Mouse (Mus musculus) embryonic fibroblast, embryonic 13.5 days (primary cell): ENCODE data around the gene Tmco1. TPM values are rescaled to one million over a fixed set of nuclear protein-coding genes. Genes with fewer than 3 reads are reported as not detected.
A peak's percentile ranks its signal among the peaks of the same experiment; 100 is the strongest.

ENCODE experiments used
- H3K27ac ChIP-seq: 2 replicates; pipeline ENCODE4 v1.5.1; 2012; ENCODE audit warnings: low read length, control low read depth, inconsistent platforms; ENCODE audit not compliant: insufficient read depth
- H3K4me1 ChIP-seq: 2 replicates; pipeline ENCODE4 v1.6.1; 2011; ENCODE audit warnings: low read length; ENCODE audit not compliant: control insufficient read depth, insufficient read depth
- H3K4me3 ChIP-seq: 2 replicates; pipeline ENCODE4 v1.5.1; 2011; ENCODE audit warnings: mild to moderate bottlenecking, control low read depth, low read length; ENCODE audit not compliant: insufficient read depth
- CTCF ChIP-seq: IDR thresholded peaks from 2 replicates; pipeline ENCODE4 v1.5.1; 2011; ENCODE audit warnings: mild to moderate bottlenecking, control low read depth, low read length, moderate library complexity, borderline replicate concordance; ENCODE audit not compliant: insufficient read depth
- POLR2A ChIP-seq: IDR thresholded peaks from 2 replicates; pipeline ENCODE4 v1.6.1; 2011; ENCODE audit warnings: low read depth, mild to moderate bottlenecking, control low read depth, low read length, moderate library complexity
- polyA plus RNA-seq: library from polyadenylated mRNA; stranded (reverse); fragments of >200 nt; gene quantifications from 2 replicates; pipeline ENCODE4 v1.2.4, GENCODE M21; 2011; ENCODE audit warnings: low read depth; ENCODE audit not compliant: missing spikeins, insufficient read length

Gene Tmco1
- polyA plus RNA-seq, 1 experiment = 105 TPM

DNA sequence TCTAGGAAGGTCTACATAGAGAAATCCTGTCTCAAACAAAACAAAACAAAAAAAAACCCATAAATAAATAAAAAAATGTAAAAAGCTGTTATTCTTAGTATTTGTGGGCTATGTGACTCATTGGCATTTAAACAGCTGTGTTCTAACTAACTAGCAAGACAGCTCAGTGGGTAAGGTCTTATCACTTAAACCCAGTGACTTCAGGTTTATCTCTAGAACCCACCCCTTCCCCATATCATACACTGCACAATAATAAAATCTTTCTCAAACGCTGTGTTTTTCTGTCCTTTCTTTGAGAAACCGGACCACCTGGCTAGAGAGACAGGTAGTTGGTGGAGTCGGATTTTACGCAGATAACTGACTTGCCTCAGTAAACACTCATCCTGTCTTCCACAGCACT is 59.8 kb downstream of the Tmco1 start:
- no peaks in the 10 kb centered on the region for H3K4me1 ChIP-seq
- TF ChIP-seq POLR2A (no peak), CTCF (no peak)
- H3K27ac ChIP-seq = no peak overlapping the region
- no peak overlapping the region for H3K4me3 ChIP-seq

GRCm38 (mm10) chr1:167368513-167368912 is 60.3 kb downstream of the Tmco1 start:
- Histone ChIP-seq H3K4me1 (no peaks in the 10 kb centered on the region), H3K27ac (no peak overlapping the region), H3K4me3 (no peak overlapping the region)
- no peak for TF ChIP-seq POLR2A
- no peak for TF ChIP-seq CTCF

GRCm38 (mm10) chr1:167369905-167370304 is 61.7 kb downstream of the Tmco1 start:
- no peaks in the 10 kb centered on the region for H3K4me1 ChIP-seq
- H3K27ac ChIP-seq = no peak overlapping the region
- TF ChIP-seq CTCF (peak; percentile 95), POLR2A (no peak)
- no peak overlapping the region for H3K4me3 ChIP-seq

DNA sequence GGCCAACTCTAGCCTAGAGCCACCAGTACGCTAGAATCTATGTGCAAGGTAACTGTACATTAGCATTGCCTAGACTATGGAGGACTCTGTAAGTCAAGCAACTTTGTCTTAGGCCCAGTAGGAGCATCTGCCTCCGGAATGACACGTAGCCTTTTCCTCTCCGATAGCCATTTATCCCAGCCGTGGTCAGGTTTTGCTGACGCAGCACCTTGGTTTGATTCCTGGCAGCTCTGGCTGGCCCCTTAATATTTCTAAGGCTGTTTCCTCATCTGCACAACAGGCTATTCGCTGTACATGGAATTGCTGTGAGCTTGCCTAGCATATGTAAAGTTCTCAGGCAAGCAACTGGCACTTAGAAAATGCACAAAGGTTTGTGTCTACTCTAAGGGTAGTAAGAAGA is 64.6 kb downstream of the Tmco1 start:
- TF ChIP-seq POLR2A (no peak), CTCF (no peak)
- no peak overlapping the region for H3K27ac ChIP-seq

DNA sequence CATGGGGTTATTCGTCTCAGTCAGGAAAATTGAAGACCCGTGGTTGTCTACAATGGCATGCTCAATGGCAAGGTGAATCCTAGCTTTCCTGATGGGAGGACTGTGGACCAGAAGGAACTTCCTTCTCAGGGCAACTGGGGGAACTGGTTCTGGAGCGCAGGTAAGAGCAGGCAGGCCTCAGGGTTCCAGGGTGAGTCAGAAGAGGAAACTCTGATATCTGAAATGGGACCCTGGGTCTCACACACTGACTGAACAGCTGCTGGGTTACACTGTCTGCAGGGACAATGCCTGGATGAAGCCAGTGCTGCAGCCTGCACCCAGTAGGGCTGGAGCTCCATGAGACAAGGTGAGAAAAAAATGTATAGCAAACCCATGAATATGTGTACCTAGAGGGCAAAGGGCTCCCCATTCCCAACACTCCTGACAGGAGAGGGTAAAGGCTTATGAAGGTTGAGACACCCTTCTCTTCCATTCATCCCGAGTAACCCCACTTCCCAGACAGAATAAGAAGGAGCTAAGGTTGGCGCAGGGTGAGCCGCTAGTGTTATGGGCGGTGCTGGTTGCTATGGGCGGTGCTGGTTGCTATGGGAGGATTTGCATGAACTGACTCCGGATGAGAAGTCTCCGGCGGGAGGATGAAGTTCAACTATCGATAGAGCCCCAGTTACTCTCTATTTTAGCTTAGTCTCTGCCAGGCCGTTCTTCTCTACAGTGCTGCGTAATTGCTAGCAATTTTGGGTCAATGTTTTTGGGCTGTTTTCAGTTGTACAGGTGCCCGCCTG is 66.0 kb downstream of the Tmco1 start:
- Histone ChIP-seq H3K4me1 (no peaks in the 10 kb centered on the region), H3K4me3 (no peak overlapping the region), H3K27ac (no peak overlapping the region)
- TF ChIP-seq CTCF (no peak), POLR2A (no peak)

More for the DNA sequence above, 64.6 kb downstream of the Tmco1 start:
- Histone ChIP-seq H3K4me3 (no peak overlapping the region), H3K4me1 (no peaks in the 10 kb centered on the region)

DNA sequence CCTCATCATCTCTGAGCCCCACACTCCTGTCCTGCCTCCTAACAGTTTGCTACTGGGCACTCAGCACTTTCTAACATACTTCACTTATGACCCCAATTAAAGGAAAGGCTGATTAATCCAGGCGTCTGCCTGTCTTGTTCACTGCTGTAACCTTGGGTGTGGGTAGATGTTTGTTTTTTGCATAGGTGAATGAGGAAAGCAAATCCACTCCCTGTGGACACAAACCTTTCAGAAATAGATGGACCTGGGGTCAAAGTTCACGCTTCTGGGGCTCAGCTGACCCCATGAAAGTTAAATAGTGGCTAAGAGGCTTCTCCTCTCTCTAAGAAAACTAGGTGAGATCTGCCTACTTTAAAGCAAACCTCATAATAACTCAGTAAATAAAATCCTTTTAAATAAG is 66.8 kb downstream of the Tmco1 start:
- no peak overlapping the region for H3K4me3 ChIP-seq
- H3K27ac ChIP-seq = no peak overlapping the region
- H3K4me1 ChIP-seq = no peaks in the 10 kb centered on the region
- TF ChIP-seq POLR2A (no peak), CTCF (no peak)

GRCm38 (mm10) chr1:167378019-167378418 is 69.8 kb downstream of the Tmco1 start:
- Histone ChIP-seq H3K27ac (no peak overlapping the region), H3K4me1 (no peaks in the 10 kb centered on the region), H3K4me3 (no peak overlapping the region)
- no peak for TF ChIP-seq POLR2A
- no peak for TF ChIP-seq CTCF

DNA sequence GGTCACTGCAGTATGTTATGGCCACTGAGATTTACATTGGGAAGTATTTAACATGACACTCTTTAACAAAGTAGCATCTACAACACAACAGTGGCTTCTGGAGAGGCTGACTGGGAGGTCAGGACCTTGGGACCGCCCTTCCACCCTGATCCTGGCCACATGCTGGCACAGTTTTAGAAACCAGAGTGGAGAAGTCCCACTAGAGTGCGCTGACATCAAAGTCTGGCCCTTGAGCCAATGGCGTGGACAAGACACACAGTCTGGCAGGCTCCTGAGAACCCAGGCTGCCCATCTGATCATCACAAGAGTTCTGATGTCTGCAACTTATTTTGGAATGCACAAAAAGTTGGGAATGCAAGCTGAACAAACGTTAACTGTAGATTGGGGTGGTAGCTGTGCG is 71.6 kb downstream of the Tmco1 start:
- no peaks in the 10 kb centered on the region for H3K4me1 ChIP-seq
- TF ChIP-seq CTCF = no peak
- no peak for TF ChIP-seq POLR2A
- no peak overlapping the region for H3K27ac ChIP-seq
- no peak overlapping the region for H3K4me3 ChIP-seq

DNA sequence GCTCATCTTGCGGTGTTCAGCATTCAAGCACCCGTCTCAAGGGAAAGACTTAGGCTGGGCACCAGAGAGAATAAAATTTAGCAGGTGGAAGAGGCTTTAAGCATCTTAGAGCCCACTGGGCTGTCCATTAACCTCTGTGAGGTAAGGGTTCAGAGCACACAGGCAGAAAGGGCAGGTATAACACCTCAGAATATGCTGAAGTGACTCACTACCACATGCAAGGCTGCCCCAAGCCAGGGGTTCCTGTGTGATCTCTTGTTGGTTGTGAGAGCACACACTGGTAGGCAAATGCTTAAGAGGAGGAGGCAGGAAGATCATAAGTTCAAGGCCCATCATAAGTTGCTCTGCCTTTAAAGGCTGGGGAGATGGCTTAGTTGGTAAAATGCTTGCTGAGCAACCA is 72.0 kb downstream of the Tmco1 start:
- TF ChIP-seq POLR2A = no peak
- TF ChIP-seq CTCF = no peak
- Histone ChIP-seq H3K4me3 (no peak overlapping the region), H3K4me1 (no peaks in the 10 kb centered on the region), H3K27ac (no peak overlapping the region)

DNA sequence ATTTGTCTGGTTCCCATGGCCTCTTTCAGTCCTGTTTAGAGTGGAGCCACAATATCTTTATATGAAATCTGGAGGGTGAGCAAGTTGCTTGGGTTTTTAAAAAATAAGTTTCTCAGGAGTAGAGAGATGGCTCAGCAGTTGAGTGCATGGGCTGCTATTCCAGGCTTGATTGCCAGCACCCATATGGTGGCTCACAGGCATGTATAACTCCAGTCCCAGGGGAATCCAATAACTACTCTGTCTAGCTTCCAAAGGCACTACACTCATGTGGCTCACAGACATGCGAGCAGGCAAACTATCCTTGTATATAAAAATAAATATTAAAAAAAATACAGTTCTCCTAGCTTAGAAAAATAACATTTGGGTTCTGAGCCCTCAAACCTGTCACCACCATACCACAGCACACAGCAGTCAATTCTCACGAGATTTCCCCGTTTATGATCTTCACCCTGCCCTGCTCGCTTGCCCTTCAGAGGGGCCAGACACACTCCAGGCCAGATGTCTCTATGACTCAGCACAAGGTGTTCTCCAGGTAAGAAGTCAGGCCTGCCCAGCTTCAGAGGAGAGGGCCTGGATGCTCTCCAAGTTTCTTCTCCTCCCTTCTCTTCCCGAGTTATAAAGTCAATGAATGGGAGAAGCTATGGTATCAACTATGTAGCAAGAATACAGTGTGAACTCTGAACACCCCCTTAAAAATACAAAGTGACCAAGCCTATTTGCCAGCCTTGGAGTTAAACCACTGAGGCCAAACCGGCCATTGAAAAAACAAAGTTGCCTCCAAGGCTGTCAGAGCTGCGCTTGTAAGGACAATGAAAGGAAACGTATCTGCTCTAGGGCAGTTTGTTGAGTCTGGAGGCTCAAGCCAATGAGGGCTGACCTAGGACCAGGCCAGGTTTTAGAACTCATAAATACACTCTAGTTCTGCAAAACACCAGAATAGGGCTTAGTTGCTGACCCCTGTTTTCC is 73.2 kb downstream of the Tmco1 start:
- TF ChIP-seq CTCF (no peak), POLR2A (no peak)
- Histone ChIP-seq H3K4me1 (no peaks in the 10 kb centered on the region), H3K27ac (no peak overlapping the region), H3K4me3 (no peak overlapping the region)
